Mouse (Mus musculus): ENCODE results near the gene Pip5k1c. TPM values are rescaled to one million over a fixed set of nuclear protein-coding genes. Genes with fewer than 3 reads are reported as not detected.

The Pip5k1c gene
- total and polyA plus RNA-seq, 2 experiments from 2014 or later = 108 to 223 TPM

GRCm38 (mm10) chr10:81304597-81305238, 12.0 kb downstream of the Pip5k1c start:
- 19% methylated on average over 6 of the region's 9 CpGs for WGBS
- no peaks in the 10 kb centered on the region for H3K9me3 ChIP-seq (ENCODE audit: low read length)
- H3K4me3 ChIP-seq (ENCODE audit: low read length) = no peak overlapping the region
- no peaks in the 10 kb centered on the region for H3K27me3 ChIP-seq (ENCODE audit: insufficient read depth, low read length)
- DNase-seq (ENCODE audit: low spot score) = peak; percentile 57
- TF ChIP-seq CTCF (IDR thresholded peaks at IDR 0.05; ENCODE audit: low read depth) = peak; percentile 86
- no peak overlapping the region for H3K9ac ChIP-seq (replicated peaks; ENCODE audit: low read length)
- H3K4me2 ChIP-seq (ENCODE audit: low read depth, low read length) = no peak overlapping the region
- H3K27ac ChIP-seq = no peak overlapping the region
- peak; percentile 55; the same call in 1 of the 2 replicates for ATAC-seq
- H3K36me3 ChIP-seq (ENCODE audit: insufficient read depth, low read length) = peaks cover 36% of the 10 kb centered on the region
- H3K4me1 ChIP-seq (ENCODE audit: insufficient read depth, low read length) = peaks cover 4% of the 10 kb centered on the region; the same call in 1 of the 2 replicates

GRCm38 (mm10) chr10:81305663-81306062, 12.9 kb downstream of the Pip5k1c start:
- 93% methylated on average over 14 of the region's 14 CpGs for WGBS

GRCm38 (mm10) chr10:81306173-81306668, 13.5 kb downstream of the Pip5k1c start:
- ATAC-seq = no peak

More at GRCm38 (mm10) chr10:81305663-81306062, 12.9 kb downstream of the Pip5k1c start:
- Histone ChIP-seq H3K9me3 (ENCODE audit: low read length) (no peaks in the 10 kb centered on the region), H3K36me3 (ENCODE audit: insufficient read depth, low read length) (peaks cover 46% of the 10 kb centered on the region), H3K27me3 (ENCODE audit: insufficient read depth, low read length) (no peaks in the 10 kb centered on the region), H3K4me2 (ENCODE audit: low read depth, low read length) (no peak overlapping the region), H3K27ac (no peak overlapping the region), H3K4me1 (ENCODE audit: insufficient read depth, low read length) (no peaks in the 10 kb centered on the region), H3K9ac (replicated peaks; ENCODE audit: low read length) (no peak overlapping the region), H3K4me3 (ENCODE audit: low read length) (no peak overlapping the region)
- ATAC-seq (no peak), DNase-seq (ENCODE audit: low spot score) (no peak)
- TF ChIP-seq CTCF (IDR thresholded peaks at IDR 0.05; ENCODE audit: low read depth) = no peak

GRCm38 (mm10) chr10:81306837-81307682, 14.3 kb downstream of the Pip5k1c start:
- Histone ChIP-seq H3K9ac (replicated peaks; ENCODE audit: low read length) (no peak overlapping the region), H3K4me1 (ENCODE audit: insufficient read depth, low read length) (no peaks in the 10 kb centered on the region), H3K27me3 (ENCODE audit: insufficient read depth, low read length) (no peaks in the 10 kb centered on the region), H3K27ac (no peak overlapping the region), H3K36me3 (ENCODE audit: insufficient read depth, low read length) (peaks cover 60% of the 10 kb centered on the region), H3K9me3 (ENCODE audit: low read length) (no peaks in the 10 kb centered on the region), H3K4me2 (ENCODE audit: low read depth, low read length) (no peak overlapping the region), H3K4me3 (ENCODE audit: low read length) (no peak overlapping the region)
- TF ChIP-seq CTCF (IDR thresholded peaks at IDR 0.05; ENCODE audit: low read depth) = no peak
- DNase-seq (ENCODE audit: low spot score) (no peak), ATAC-seq (no peak)
- WGBS = 94% methylated on average over 21 of the region's 21 CpGs

More at GRCm38 (mm10) chr10:81306173-81306668, 13.5 kb downstream of the Pip5k1c start:
- Histone ChIP-seq H3K27ac (no peak overlapping the region), H3K9me3 (ENCODE audit: low read length) (no peaks in the 10 kb centered on the region), H3K9ac (replicated peaks; ENCODE audit: low read length) (no peak overlapping the region), H3K36me3 (ENCODE audit: insufficient read depth, low read length) (peaks cover 52% of the 10 kb centered on the region), H3K4me3 (ENCODE audit: low read length) (no peak overlapping the region), H3K27me3 (ENCODE audit: insufficient read depth, low read length) (no peaks in the 10 kb centered on the region), H3K4me1 (ENCODE audit: insufficient read depth, low read length) (no peaks in the 10 kb centered on the region), H3K4me2 (ENCODE audit: low read depth, low read length) (no peak overlapping the region)
- no peak for DNase-seq (ENCODE audit: low spot score)
- WGBS = 92% methylated on average over 12 of the region's 12 CpGs
- no peak for TF ChIP-seq CTCF (IDR thresholded peaks at IDR 0.05; ENCODE audit: low read depth)

- no peak overlapping the region for H3K27ac ChIP-seq
- TF ChIP-seq CTCF (IDR thresholded peaks at IDR 0.05; ENCODE audit: low read depth) = no peak
- DNase-seq (ENCODE audit: low spot score) (no peak), ATAC-seq (no peak)
- 86% methylated on average over 5 of the region's 5 CpGs for WGBS
- H3K4me3 ChIP-seq (ENCODE audit: low read length) = no peak overlapping the region
- H3K36me3 ChIP-seq (ENCODE audit: insufficient read depth, low read length) = peaks cover 79% of the 10 kb centered on the region
- no peaks in the 10 kb centered on the region for H3K27me3 ChIP-seq (ENCODE audit: insufficient read depth, low read length)
- H3K4me2 ChIP-seq (ENCODE audit: low read depth, low read length) = no peak overlapping the region
- H3K4me1 ChIP-seq (ENCODE audit: insufficient read depth, low read length) = no peaks in the 10 kb centered on the region
- no peaks in the 10 kb centered on the region for H3K9me3 ChIP-seq (ENCODE audit: low read length)
- H3K9ac ChIP-seq (replicated peaks; ENCODE audit: low read length) = no peak overlapping the region
These were observed 16.8 kb downstream of the Pip5k1c start for GRCm38 (mm10) chr10:81309571-81309970.

GRCm38 (mm10) chr10:81313581-81313980, 20.8 kb downstream of the Pip5k1c start:
- WGBS = 85% methylated on average over 13 of the region's 13 CpGs
- Histone ChIP-seq H3K9ac (replicated peaks; ENCODE audit: low read length) (no peak overlapping the region), H3K27me3 (ENCODE audit: insufficient read depth, low read length) (no peaks in the 10 kb centered on the region), H3K4me2 (ENCODE audit: low read depth, low read length) (no peak overlapping the region), H3K4me3 (ENCODE audit: low read length) (no peak overlapping the region), H3K27ac (no peak overlapping the region), H3K9me3 (ENCODE audit: low read length) (no peaks in the 10 kb centered on the region), H3K36me3 (ENCODE audit: insufficient read depth, low read length) (peaks cover 79% of the 10 kb centered on the region), H3K4me1 (ENCODE audit: insufficient read depth, low read length) (no peaks in the 10 kb centered on the region)
- TF ChIP-seq CTCF (IDR thresholded peaks at IDR 0.05; ENCODE audit: low read depth) = no peak
- no peak for ATAC-seq
- DNase-seq (ENCODE audit: low spot score) = no peak
